Mouse (Mus musculus) thymus, postnatal 0 days (tissue): ENCODE measurements at regions not wholly inside any gene's neighbourhood (a gene's known extent, or its start where the extent isn't known, plus 50 kb on each side); places are given as distances from the start of the nearest gene placed in this dataset.

Experiments
- DNase-seq: peaks from one replicate; pipeline ENCODE4 v3.0.0-alpha.2; 2015; ENCODE audit warnings: low spot score

DNA sequence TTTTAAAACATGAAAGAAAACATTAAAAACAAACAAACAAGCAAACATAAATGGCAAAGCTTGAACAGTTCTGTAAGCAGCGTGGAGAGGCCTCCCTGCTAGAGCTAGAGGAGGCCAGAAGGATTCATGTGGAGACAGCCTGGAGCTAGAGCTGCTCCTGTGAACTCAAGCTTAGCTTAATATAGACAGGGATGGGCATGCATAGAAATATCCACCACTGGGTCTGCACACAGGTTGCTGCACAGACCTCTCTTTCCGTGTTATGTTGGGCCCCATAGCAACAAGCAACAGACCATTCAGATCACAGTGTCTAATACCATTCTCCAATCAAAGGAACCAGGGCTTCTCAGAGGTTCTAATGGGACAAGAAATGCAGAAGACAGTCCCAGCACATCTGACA is 122.9 kb upstream of the Magi3 start:
- DNase-seq, result no peak

GRCm38 (mm10) chr3:104342220-104342619 is 122.0 kb upstream of the Magi3 start:
- no peak for DNase-seq

DNA sequence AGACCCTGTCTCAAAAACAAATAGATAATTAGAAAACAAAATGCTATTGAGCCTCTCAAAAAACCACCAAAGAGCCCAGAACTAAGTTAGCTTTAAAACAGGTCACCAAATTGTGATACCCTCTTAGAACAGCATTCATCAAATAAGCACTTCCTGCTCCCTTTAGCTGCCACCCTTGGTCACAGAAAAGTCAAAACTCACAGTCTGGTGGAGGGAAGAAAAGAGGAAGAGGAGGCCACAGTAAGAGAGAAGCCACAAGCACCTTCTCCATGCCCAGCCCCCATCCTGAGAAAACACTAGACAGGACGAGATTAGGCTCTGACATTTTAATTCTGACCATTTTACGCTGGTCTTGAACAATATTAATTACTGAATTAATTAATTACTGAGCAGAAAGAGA is 120.2 kb upstream of the Magi3 start:
- DNase-seq, result peak; percentile 6

- DNase-seq, result no peak
These were observed 116.7 kb upstream of the Magi3 start for GRCm38 (mm10) chr3:104336867-104337266.

DNA sequence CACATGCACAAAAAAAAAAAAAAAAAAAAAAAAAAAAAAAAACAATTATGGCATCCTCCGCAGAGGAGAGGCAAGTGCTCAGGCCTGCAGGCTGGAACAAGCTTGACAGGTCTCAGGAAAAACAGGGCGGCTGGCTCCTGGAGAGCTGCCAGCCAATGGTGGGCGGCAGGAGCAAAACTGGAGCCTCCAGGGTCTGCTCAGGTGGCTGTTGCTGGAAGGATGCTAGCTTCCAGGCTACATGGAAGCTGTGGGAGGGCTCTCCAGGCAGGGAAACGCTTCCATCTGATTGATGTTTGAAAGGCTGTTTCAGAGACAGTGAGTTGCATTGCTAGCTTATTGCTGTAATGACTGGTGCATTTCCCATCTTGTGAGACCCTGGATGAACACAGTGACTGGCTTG is 116.1 kb upstream of the Magi3 start:
- no peak for DNase-seq

GRCm38 (mm10) chr3:104334760-104335159 is 114.6 kb upstream of the Magi3 start:
- DNase-seq, result no peak

- no peak for DNase-seq
These were observed 113.2 kb upstream of the Magi3 start for GRCm38 (mm10) chr3:104333345-104333744.

DNA sequence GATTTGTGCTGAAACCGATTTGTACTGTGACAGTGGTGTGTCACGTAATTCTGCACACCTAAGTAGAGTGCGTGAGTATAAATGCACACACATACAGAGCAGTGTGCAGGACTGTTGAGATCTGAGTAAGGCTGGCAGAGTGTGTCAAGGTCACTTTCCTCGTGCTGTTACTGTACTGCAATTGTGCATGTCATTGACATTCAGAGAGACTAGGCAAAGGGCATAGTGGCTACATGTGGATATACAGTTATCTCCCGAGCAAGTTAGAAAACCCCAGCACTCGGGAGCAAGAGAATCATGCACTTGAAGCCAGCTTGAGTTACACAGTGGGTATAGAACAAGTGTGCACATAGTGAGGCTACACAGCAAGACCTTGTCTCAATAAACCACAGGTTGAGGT is 110.5 kb upstream of the Magi3 start:
- no peak for DNase-seq

DNA sequence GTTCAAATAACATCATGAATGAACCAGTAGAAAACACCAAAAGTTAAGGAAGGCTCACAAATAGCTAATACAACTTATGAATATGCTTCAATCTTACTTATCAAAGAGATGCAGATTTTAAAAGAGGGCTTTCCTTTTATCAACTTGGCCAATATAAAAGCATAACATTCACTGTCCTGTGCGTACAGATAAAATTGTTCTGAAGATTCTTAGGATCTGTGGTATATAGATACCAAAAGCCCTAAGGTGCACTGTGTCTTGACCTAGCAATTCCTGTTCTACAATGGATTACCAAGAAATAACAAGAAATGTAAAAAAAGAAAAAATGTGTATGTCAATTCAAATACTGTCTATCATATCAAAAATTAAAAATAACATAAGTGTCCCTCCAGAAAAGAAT is 107.7 kb upstream of the Magi3 start:
- DNase-seq, result no peak

- DNase-seq, result no peak
These were observed 107.0 kb upstream of the Magi3 start for GRCm38 (mm10) chr3:104327034-104327729.

- no peak for DNase-seq
These were observed 102.4 kb upstream of the Magi3 start for GRCm38 (mm10) chr3:104322591-104322990.

GRCm38 (mm10) chr3:104320404-104320803 is 100.2 kb upstream of the Magi3 start:
- no peak for DNase-seq

DNA sequence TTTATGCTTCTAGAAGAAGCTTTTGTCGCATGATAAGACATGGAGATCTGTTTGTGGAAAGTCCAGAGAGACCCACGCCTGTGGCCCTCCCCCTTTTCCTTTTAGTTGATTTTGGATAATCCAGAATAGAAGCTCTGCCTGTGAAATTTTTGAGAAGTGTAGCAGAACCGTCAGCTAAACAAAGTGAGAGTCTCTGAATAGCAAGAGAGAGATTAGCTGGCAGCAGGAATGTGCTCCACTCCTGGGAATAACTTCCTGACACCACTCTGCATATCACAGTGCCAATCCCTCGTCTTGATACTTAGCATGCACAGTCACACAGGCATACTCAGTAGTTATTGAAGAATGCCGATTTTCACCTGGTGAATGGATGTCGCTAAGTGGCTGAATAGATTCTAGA is 99.2 kb upstream of the Magi3 start:
- no peak for DNase-seq

DNA sequence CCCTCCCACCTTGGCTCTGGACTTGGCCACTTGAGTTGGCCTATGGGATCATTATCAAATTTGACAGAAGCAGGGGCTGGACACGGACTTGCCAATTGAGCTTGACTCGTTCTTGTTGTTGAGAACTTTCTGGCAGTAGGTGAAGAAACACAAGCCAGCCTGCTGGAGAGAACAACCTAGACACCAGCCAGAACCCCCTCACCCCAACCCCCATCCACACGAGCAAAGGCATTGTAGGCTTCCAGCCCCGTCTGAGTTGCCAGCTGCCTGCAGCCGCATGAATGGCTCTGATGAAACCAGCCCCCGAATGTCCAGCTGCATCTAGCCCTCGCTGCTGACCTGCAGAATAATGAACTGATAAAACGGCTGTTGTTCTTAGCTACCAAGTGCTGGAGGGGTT is 98.7 kb upstream of the Magi3 start:
- DNase-seq, result no peak

DNA sequence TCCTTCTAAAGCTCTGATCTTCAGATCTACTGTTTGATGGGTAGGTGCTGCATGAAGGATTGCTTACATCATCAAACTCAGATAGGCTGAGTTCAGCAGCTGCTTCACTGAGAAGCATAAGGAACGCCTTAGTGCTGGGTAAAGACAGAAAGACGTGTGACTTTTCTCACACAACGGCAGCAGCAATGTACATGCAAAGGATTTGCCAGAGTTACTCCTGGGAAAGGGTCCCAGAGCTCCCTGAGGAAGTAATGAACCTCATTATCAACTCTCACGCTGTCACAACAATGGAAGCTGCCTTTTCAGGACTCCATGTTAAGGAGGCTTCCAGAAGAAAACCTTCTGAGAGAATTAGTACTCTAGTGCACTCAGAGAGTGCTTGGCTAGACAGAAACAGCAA is 97.4 kb upstream of the Magi3 start:
- no peak for DNase-seq

DNA sequence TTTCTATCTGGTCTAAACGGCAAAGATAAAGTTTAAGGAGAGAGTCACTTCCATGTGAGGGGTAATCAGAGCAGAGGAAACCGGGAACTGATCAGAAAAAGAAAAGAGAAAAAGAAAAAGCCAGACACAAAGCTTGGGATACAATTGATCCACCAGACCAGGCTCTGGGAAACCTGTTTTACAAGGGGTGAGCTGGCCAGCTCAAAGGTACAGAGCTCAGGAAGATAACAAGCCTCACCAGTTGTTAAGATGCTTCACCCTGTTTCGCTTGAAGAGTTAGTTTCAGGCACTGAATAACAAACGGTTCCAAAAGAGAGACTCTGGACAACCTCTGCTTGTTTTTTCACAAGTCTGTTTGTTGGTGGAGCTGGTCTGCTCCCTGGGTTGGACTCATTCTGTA is 92.9 kb upstream of the Magi3 start:
- DNase-seq, result no peak

GRCm38 (mm10) chr3:104306961-104307360 is 86.8 kb upstream of the Magi3 start:
- DNase-seq, result peak; percentile 35

DNA sequence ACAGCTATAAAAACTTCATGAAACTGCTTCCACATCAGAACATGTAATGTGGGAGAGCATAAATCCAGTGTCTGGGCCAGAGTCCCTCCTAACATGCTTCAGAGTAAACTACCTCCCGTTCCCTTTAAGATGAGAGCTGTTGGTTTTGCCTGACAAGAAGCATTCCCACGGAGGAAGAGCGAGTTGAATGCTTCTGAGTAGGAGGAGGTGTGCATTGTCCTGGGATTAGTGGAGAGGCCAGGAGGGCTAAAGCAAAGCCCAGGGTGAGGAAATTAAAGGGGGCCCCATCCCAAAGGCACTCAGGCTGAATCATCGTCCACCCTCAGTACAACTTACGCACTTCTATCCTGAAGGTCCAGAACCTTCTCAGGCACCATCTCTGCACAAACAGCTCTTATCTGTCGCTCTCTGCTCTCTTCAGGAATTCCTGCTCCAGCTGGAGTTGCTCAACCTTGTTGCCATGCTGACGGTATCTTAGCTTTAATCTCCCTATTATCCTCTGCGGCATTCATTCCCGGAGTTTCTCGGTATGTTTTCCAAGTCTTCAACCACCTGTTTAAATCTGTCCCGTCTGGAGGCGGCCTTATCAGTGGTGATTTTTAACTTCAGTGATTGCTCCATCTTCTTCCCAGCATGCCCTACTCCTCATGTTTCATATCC is 85.9 kb upstream of the Magi3 start:
- DNase-seq, result no peak

GRCm38 (mm10) chr3:104303577-104303976 is 83.4 kb upstream of the Magi3 start:
- no peak for DNase-seq

- DNase-seq, result no peak
These were observed 80.0 kb upstream of the Magi3 start for GRCm38 (mm10) chr3:104300201-104300600.

DNA sequence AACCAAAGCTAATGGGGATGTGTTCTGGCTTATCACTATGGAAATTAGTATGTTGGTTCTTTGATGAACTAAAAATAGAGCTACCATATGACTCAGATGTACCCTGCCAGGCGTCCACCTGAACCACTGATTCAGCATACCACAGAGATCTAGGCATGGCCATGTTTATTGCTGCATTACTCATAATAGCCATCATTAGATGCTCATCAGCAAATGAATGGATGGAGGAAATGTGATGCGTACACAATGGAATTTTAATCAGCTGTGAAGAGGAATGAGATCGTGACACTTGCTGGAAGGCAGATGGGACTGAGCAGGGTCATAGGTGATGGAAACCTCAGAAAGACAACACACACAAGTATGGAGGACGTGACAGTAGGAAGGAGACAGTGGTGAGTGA is 78.7 kb upstream of the Magi3 start:
- no peak for DNase-seq

DNA sequence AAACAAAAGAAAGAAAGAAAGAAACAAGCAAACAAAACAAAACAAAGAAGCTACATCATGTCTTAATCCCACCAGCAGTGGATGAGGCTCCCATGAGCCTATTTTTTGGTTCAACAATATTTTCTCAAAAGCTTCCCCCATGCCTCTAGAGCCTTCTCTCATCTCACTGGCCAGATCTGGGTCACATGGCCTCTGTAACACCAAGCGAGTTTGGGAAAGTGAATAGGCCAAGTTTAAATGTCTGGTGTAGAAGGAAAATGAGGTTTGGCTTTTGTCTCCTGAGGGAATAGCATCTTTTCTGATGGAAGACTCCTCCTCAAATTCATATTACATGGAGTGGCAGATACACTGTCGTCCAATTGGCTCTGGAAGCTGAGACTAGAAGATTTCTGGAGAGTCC is 78.2 kb upstream of the Magi3 start:
- no peak for DNase-seq

DNA sequence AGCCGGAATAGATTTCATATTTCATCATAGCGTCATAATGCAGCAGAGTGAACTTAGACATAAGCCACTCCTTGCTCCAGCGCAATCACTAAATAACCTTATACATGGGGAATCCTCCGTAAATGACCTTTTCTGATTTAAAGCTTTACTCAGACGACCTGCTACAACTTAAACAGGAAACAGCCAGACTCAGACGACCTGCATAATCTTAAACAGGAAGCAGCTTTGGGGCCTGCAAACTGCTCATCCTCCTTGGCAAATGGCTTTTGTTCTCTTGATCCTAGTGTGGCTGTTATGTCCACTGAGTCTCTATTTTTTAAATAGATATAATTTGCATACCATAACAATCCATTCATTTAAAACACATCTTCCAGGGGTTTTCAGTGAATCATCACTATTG is 76.9 kb upstream of the Magi3 start:
- DNase-seq, result peak; percentile 67
